Mouse (Mus musculus) left cerebral cortex, postnatal 36 days (tissue): ENCODE measurements around the gene Ufsp1. TPM values are rescaled to one million over a fixed set of nuclear protein-coding genes. Genes with fewer than 3 reads are reported as not detected.
A peak's percentile ranks its signal among the peaks of the same experiment; 100 is the strongest.

Source experiments
- DNase-seq, 2 experiments: peaks; one replicate each; pipeline ENCODE4 v3.0.0; 2021 to 2022; ENCODE audit warnings: low spot score in 2 of 2, mixed read lengths in 1 of 2
- intact Hi-C: fragments of 180-260 bp; cut with DNase I; formaldehyde crosslinking; loops from one replicate; pipeline ENCODE4 v1.15.1; 2025
- microRNA-seq: library from miRNA; unstranded; fragments of <30 nt; microRNA quantifications from one replicate; pipeline ENCODE4 v1.2.0, GENCODE M21; 2022
- total RNA-seq, 2 experiments: library from RNA; stranded (reverse); gene quantifications; 2 replicates each; pipeline ENCODE4 v1.2.3; 2021

Gene Ufsp1
- total RNA-seq, 2 experiments from 2014 or later = 11.4 to 15.0 TPM

DNA sequence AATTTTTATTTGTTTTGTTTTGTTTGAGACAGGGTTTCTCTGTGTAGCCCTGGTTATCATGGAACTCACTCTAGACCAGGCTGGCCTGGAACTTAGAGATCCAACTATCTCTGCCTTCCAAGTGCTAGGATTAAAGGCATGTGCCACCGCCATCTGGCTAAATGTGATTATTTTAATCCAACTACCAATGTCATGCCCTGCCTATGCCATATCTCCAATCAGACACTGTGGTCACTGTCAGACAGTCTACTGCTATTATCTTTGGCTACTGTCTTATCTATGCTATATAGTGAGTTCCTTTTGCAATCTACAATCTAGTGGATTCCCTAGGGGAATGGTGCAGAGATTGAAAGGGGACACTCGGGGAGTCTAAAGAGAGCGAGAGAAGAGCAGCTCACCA, 26.6 kb downstream of the Ufsp1 start:
- intact Hi-C loops = no loop called here
- DNase-seq = no peak

DNA sequence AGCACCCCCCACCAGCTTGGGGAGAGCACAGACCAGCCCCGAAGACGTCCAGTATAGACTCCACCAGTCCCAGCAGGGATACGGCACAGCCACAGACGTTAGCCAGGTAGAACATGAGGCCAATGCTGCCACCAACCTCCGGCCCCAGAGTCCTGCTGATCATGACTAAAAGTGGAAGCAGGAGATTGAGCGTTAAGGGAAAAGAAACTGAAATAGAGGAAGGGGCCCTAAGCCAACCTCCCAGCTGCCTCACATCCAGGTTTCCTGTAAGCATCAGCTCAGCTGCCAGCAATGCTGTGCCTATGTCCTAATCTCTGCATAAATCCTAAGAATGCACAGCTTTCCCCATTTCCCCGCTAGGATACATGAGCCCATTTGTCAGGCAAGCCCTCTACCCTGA, 36.5 kb downstream of the Ufsp1 start:
- intact Hi-C loops = loop anchor here (5.0 to 10.0 kb wide), 2 partner anchors 171 to 444 kb away; partner anchors contain the start of genes Pop7 and Ppp1r35

DNA sequence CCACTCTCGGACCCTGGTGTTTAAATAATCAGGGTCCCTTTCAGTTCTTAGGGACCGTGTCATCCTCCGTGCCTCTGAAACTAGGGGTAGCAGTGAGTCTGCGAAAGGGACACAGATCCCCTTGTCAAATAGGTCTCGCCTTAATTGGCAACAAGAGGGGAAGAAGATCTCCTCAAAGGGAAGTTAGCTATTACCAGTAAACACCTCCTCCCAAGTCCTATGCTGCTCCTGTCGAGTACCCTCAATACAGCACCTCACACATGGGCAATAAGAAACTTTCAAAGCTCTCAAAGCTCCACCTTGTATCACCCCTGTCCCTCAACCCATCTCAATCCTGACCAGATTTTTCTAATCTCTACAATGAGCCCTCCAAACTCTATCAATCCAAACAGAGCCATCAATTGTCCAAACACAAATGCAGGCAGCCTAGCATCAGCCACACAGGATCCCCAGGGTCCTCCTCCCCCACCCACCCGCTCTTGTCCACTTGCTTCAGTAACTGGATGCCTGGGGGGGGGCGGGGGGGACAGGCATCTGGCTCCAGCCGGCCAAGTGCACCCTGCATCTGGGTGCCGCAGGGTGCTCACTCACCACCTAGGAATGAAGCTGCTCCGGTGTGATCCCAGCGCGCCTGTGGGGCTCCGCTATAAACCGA, 38.6 kb downstream of the Ufsp1 start:
- DNase-seq = no peak
- intact Hi-C loops = loop anchor here (5.0 to 10.0 kb wide), 2 partner anchors 169 to 442 kb away; partner anchors contain the start of genes Pop7 and Ppp1r35

More for the DNA sequence above, 36.5 kb downstream of the Ufsp1 start:
- DNase-seq = no peak

DNA sequence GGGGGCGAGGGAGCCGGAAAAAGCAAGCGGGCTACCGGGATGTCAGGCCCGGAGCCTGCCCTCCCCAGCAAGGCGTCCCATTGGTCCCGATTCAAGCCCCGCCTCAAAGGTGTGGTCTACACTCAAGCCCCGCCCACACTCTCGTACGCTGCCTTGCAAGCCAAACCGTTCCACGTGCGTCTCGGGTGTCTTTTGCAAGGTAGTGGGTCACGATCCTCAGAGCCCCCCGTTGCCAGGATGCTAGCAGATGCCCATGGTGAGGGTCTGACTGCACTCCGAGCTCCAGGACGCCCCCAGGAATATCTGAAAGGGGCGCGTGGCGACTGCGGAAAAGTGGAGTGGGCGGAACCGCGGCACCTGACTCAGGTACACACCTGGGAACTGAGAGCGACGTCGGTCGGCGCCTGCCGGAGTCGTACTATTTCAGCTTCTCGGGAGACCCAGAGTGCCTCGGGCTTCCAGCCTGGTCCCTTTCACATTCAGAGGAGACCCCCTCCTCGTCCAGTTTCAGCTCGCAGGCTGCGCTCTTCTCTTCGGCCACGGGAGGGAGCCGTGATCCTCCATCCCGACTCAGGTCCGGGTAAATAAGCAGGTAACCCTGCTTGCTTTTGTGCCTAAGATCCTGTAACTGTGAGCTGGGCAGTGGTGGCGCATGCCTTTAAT, 39.2 kb downstream of the Ufsp1 start, which contains the start of gene Slc12a9:
Gene Slc12a9 (minus strand): TSS at position 86 of the 663 bp plus-strand sequence.
- peak; percentile 88 to 90 for DNase-seq
- intact Hi-C loops = loop anchor here (5.0 to 10.0 kb wide), 2 partner anchors 169 to 441 kb away; partner anchors contain the start of genes Pop7 and Ppp1r35

DNA sequence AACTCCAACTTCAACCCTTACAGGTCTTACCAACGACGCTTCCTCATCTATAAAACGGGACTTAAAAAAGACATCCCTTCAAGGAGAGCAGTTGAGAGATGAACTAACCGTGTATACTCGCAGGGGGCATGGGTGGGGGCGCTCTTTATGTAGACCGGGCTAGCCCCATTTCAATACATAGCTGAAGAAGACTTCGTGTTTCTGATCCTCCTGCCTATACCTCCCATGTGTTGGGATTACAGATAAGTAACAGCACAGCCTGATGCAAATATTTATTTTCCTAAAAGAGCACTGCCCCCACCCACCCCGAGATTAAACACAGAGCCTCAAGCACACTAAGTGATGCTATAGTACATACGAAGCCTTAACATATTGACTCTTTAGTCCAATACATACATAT, 39.9 kb downstream of the Ufsp1 start:
- intact Hi-C loops = loop anchor here (5.0 to 10.0 kb wide), 2 partner anchors 168 to 440 kb away; partner anchors contain the start of genes Pop7 and Ppp1r35
- DNase-seq = no peak

DNA sequence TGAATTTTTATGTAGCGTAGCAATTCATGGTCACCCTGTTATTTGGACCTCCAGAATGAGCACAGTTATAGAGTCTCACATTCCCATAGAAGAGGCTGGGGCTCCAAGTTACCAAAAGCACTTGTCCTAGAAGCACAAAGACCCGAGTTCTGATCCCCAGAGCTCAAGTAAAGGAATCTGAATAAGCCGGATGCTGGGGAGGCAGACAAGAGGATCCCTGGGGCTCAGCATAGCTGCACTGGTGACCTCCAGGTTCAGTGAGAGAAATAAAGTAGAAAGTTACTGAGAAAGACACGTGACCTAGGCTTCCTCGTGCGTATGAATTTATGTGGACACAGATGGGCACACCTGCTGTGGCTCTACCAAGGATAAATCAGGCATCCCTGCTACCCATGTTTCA, 40.6 kb downstream of the Ufsp1 start:
- intact Hi-C loops = loop anchor here (10.0 kb wide), 1 partner anchor 440 kb away; the partner anchor contains the start of gene Ppp1r35
- DNase-seq = no peak

DNA sequence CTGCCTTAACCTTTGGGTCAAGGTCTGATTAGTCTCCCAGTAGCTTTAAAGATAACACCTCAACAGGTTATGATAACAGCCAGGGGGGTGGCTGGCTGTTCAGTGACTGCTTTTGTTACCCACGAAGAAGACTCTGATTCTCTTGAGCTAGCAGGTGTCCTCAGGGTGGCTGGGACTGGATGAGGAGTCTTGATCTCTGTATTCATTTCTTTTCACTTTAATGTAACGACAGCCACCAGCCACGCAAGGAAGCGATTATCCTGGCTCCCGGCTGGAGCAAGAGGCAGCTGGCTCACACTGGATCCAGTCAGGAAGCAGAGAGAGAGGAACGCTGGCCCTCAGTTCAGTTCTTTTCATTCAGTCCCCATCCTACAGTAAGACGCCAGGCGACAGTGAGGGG, 42.8 kb downstream of the Ufsp1 start:
- intact Hi-C loops = loop anchor here (10.0 kb wide), 1 partner anchor 438 kb away; the partner anchor contains the start of gene Ppp1r35
- no peak for DNase-seq

DNA sequence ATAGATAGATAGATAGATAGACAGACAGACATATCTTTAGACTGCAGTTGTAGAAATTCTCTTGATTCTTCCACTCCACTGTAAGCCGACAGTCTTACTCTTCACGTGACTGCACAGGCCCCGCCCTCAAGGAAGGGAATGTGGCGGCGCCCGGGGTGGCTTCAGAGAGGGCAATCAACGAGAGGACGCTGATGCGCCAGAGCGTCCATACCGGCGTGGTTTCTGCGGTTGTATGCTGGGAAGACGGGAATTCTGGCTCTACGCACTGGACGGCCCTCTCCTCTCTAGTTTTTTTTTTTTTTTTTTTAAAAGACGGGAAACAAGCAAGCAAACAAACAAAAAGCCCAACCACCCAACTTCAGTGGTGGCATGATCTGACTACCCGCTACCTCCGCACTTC, 43.8 kb downstream of the Ufsp1 start:
- intact Hi-C loops = loop anchor here (10.0 kb wide), 1 partner anchor 437 kb away; the partner anchor contains the start of gene Ppp1r35

DNA sequence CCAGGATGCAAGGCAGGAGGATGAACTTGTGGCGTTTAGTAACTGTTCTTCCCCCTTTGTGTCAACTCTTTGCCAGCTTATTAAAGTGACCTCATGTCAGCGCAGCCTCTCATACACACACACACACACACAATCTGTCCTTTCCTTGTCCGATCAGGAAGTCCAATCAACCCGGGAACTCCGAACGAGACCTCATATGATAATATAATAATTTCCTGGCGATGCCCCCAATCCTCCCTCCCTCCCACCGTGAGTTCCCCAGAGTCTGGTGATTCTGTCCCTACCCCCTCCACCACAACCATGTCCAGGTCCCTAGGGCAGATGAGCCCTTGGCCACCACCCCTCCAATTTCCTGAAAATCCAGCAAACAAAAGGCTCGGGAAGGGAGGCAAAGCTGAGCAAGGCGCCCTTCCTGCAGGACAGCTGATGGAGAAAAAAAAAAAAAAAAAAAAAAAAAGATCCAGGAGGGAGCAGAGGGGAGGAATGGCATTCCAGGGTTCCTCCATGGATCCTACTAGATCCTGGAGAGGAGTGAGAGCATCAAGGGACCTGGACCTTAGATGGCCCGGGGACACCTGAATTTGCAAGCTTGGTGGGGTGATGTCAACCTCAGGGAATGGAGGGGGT, 44.3 kb downstream of the Ufsp1 start:
- peak in 1 of 2 experiments; percentile 16 for DNase-seq
- intact Hi-C loops = loop anchor here (10.0 kb wide), 1 partner anchor 436 kb away; the partner anchor contains the start of gene Ppp1r35

More for the DNA sequence above, 43.8 kb downstream of the Ufsp1 start:
- peak; percentile 85 to 87 for DNase-seq

DNA sequence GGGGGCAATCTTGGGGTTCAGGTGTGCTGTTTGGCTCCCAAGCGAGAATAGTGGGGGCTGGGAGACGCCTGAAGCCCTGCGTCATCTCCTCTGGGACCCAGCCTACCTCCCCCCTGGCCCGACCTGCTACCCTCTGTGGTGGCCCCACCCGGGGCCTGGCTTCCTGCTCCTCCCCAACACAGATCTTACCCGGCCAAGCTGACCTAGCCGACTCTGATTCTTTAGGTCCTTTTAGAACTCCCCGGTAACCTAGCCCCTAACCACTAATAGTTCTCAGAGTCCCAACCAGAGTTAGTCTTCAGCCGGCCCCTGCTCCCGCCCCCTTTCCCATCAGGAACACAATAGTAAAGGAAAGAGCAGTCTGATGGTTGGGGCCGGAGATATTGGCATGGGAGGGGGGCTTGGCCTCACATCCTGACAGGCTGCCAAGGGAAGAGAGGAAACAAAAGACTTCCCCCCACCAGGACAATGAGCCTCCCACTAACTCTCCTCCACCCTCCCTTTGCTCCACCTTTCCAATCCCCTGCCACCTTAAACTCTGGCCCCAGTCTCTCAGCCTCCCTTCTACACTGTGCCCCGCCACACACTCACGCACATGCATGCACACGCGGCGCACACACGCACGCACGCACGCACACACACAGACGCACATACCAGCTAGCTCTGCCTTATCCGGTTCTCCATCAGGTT, 45.0 kb downstream of the Ufsp1 start:
- intact Hi-C loops = loop anchor here (10.0 kb wide), 1 partner anchor 435 kb away; the partner anchor contains the start of gene Ppp1r35
- DNase-seq = no peak

DNA sequence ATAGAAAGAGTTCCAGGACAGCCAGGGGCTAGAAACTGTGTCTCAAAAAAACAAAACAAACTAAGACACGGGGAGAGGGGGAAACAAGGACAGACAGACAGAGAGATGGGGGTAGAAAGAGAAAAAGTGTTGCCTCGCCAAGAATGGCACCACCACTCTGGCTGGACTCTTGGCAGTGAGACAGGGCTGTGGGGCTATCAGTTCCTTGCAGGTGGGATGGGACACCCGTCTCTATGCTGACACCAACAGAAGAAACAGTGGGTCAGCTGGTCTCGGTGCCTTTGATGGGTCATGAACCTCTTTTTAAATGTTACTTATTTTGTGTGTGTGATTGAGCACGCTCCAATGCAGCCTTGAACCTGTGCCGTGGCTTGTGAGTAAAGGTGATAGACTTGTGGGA, 45.8 kb downstream of the Ufsp1 start:
- DNase-seq = no peak
- intact Hi-C loops = no loop called here

DNA sequence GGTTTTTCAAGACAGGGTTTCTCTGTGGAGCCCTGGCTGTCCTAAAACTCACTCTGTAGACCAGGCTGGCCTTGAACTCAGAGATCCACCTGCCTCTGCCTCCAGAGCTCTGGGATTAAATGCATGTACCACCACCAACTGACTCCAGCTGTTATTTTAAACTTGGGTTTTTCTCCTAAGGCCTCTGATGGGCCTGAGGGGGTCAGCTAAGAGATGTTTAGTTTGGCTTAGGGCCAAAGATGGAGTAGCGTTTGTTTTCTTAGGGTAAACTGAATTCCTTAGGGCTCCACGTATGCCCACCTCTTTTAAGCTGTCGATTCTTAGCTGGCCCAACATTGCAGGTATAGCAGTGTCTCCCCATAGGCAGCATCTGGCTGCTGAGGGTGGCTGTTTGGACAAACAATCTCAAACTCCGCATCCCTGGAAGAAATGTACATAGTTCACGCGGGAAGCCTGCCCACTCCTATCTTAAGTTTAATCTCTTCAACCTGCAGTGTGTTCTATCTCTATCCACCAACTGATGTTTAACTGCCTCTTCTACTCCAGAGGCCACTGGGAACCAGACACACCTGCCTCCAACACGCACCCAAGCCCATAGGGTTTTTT, 48.1 kb downstream of the Ufsp1 start:
- DNase-seq = no peak
- intact Hi-C loops = no loop called here

DNA sequence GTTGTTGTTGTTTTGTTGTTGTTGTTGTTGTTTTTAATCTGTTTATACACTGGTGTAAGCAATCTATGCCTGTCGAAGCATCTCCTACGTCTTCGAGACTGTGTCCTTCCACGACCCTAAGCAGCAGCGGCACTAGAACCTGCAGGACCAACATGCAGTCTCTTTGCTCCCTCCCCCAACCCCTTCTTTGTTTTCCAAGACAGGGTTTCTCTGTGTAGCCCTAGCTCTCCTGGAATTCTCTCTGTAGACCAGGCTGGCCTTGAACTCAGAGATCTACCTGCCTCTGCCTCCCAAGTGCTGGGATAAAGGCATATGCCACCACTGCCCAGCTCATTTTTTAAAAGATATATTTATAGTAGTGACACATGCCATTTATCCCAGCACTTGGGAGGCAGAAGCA, 49.0 kb downstream of the Ufsp1 start:
- DNase-seq = no peak
- intact Hi-C loops = no loop called here

DNA sequence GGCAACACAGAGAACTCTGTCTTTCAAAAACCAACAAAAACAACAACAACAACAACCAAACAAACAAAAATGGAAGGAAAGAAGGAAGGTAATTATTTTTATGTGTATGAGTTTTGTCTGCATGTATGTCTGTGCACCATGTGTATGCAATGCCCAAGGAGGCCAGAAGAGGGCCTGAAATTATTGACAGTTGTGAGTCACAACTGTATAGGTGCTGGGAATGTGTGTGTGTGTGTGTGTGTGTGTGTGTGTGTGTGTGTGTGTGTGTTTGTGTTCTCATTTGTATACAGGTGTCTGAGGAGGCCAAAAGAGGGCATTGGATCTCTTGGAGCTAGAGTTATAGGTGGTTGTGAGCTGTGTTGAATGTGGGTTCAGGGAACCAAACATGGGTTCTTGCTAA, 49.4 kb downstream of the Ufsp1 start:
- no peak for DNase-seq
- intact Hi-C loops = no loop called here

Small RNA genes within 50 kb of the gene (microRNA-seq; reads per million reads assigned to microRNA genes)
- gene Mir7036 (4.8 reads per million, percentile 16 among the genes with 10 or more reads in this experiment), gene Mir8116 (not detected)

Other genes with a start within 250 kb of the Ufsp1 start
- 100 to 1,000 TPM; 315 to 338 TPM for gene Ap1s1, start 248.5 kb upstream of the Ufsp1 start, total RNA-seq
- under 1 TPM; 0.57 to 0.91 TPM for gene Serpine1, start 222.4 kb upstream of the Ufsp1 start, total RNA-seq
- gene Trim56, start 178.4 kb upstream of the Ufsp1 start, total RNA-seq = 1 to 10 TPM; 4.3 to 5.2 TPM
- gene Muc3, start 145.3 kb upstream of the Ufsp1 start, total RNA-seq = not detected
- gene Muc3a, start 82.2 kb upstream of the Ufsp1 start, total RNA-seq = 1 to 10 TPM; 2.3 to 6.9 TPM
- 10 to 100 TPM; 60.1 to 64.5 TPM for gene Ache, start 7.1 kb upstream of the Ufsp1 start, total RNA-seq
- 100 to 1,000 TPM; 132 to 230 TPM for gene Srrt, start 13.0 kb downstream of the Ufsp1 start, total RNA-seq
- gene Trip6, start 19.8 kb downstream of the Ufsp1 start, total RNA-seq = 1 to 10 TPM; 3.5 to 5.1 TPM
- gene Slc12a9, start 39.0 kb downstream of the Ufsp1 start, total RNA-seq = 10 to 100 TPM; 21.1 to 25.2 TPM
- gene Ephb4, start 55.5 kb downstream of the Ufsp1 start, total RNA-seq = 1 to 10 TPM; 5.3 to 6.1 TPM
- gene Zan, start 182.4 kb downstream of the Ufsp1 start, total RNA-seq = under 1 TPM; 0.37 to 0.39 TPM
- 10 to 100 TPM; 33.6 to 36.1 TPM for gene Pop7, start 207.9 kb downstream of the Ufsp1 start, total RNA-seq
- 10 to 100 TPM; 43.8 to 63.2 TPM for gene Gigyf1, start 223.9 kb downstream of the Ufsp1 start, total RNA-seq
- not detected for gene Epo, start 238.6 kb downstream of the Ufsp1 start, total RNA-seq
- 100 to 1,000 TPM; 582 to 667 TPM for gene Gnb2, start 238.9 kb downstream of the Ufsp1 start, total RNA-seq